Mouse (Mus musculus) liver, embryonic 14.5 days (tissue): Measurements from ENCODE around the gene Olfr286.

Experiments
- CTCF ChIP-seq: IDR thresholded peaks from 2 replicates; pipeline ENCODE4 v1.5.1; 2016; ENCODE audit warnings: antibody characterized with exemption, low read depth, control low read depth
- EP300 ChIP-seq: IDR thresholded peaks from 2 replicates; pipeline ENCODE4 v1.6.1; 2016; ENCODE audit warnings: antibody characterized with exemption, low read depth

DNA sequence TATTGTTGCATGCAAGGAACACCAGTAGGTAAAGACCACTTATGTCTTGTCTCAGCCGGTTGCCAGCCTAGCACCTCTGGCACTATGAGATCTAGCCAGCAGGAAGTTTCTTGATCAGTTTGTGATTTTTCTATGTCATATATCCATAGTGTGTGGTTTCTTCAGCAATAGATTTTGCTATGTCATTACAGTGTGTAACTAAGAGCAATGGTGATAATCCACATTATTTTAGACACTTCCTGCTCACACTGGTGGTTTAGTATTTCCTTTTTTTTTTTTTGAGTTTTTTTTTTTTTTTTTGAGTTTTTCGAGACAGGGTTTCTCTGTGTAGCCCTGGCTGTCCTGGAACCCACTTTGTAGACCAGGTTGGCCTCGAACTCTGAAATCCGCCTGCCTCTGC is 1.2 kb upstream of the Olfr286 start:
- TF ChIP-seq CTCF = no peak
- TF ChIP-seq EP300 = no peak
